In the genomic region with DNA sequence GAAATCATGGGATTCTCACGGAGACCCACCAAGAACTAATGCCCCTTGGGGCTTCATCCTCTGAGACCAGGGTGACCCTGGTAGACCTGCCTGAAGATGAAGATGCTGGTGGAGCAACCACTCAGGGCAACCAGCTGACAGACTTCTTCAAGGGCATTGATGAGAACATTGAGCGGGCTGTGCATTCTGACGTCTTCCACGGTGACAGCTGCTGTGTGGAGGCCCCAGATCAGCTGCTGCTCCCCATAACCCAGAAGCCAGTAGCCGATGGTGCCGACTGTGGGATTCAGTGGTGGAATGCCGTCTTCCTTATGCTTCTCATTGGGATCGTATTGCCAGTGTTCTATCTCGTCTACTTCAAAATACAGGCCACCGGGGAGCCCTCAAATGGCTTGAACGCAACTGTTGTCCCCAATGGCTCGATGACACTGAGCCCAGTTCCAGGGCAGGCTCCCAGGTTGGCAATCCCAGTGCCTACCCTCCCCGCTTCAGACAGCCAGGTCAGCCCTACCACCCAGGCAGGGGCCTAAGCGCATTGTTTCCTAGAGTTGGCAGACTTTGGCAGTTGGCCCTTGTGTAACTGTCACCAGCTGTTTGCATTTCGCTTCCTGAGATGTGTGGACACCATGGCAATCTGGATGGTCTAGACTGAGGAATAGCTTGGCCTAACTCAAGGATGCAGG, we compare ENCODE assay signal across 16 mouse cellular contexts.
"Had no signal": no experiment of that assay in that cellular context is flagged by ENCODE, and none has a peak within 500 bp of the region (broad histone marks: within the 10 kb centered on the region; RNA-seq: fewer than 3 reads in every experiment).

No protein-coding gene starts in this region.

- H3K27me3 ChIP-seq: lung, embryonic 15.5 days; megakaryocyte, embryonic 14.5 days; midbrain, embryonic 13.5 days; midbrain, embryonic 15.5 days; neural tube, embryonic 12.5 days; stomach, embryonic 15.5 days had no signal

- H3K9me3 ChIP-seq: lung, embryonic 15.5 days; megakaryocyte, embryonic 14.5 days; midbrain, embryonic 13.5 days; midbrain, embryonic 15.5 days; neural tube, embryonic 12.5 days; stomach, embryonic 15.5 days had no signal

- H3K27ac ChIP-seq: lung, embryonic 15.5 days; macrophage; midbrain, embryonic 13.5 days; midbrain, embryonic 15.5 days; neural tube, embryonic 12.5 days; stomach, embryonic 15.5 days; stomach, postnatal 0 days had no signal

- H3K4me3 ChIP-seq: lung, embryonic 15.5 days; megakaryocyte, embryonic 14.5 days; midbrain, embryonic 13.5 days; midbrain, embryonic 15.5 days; neural tube, embryonic 12.5 days; stomach, embryonic 15.5 days had no signal

- H3K36me3 ChIP-seq: midbrain, embryonic 15.5 days had no signal

- DNase-seq: lung, adult 2 months; lung, postnatal 14 days; lung, postnatal 36 days; right cerebral cortex, postnatal 14 days; thymus, adult 2 months; thymus, postnatal 25 days; thymus, postnatal 4 days had no signal

- H3K4me2 ChIP-seq: lung, embryonic 15.5 days; midbrain, embryonic 11.5 days; midbrain, embryonic 13.5 days; midbrain, embryonic 15.5 days; neural tube, embryonic 12.5 days; stomach, embryonic 15.5 days had no signal
